Mouse (Mus musculus): ENCODE data around the gene Zim1. TPM values are rescaled to one million over a fixed set of nuclear protein-coding genes. Genes with fewer than 3 reads are reported as not detected.

Gene Zim1
- 4.3 and 10.4 TPM in 2 replicates for polyA plus RNA-seq (2014; fragmentation: Nextera tagmentation; extraction: Ambion mirVana)

- ATAC-seq (ENCODE audit: low FRiP score, low TSS enrichment), result peak; percentile 99
- 11% methylated on average over 32 of the region's 32 CpGs for WGBS
- H3K4me2 ChIP-seq (ENCODE audit: low read length), result peak within 1 kb of the TSS; percentile 67
- no peaks in the 10 kb centered on the region for H3K4me1 ChIP-seq (ENCODE audit: control insufficient read depth, insufficient read depth, low read length)
- peak; percentile 96 for DNase-seq
- H3K9me3 ChIP-seq (ENCODE audit: control insufficient read depth, low read length), result no peaks in the 10 kb centered on the region
- no peak within 1 kb of the TSS for H3K27ac ChIP-seq (replicated peaks; ENCODE audit: low read depth, low read length)
- H3K36me3 ChIP-seq (ENCODE audit: control insufficient read depth, insufficient read depth, low read length), result no peaks in the 10 kb centered on the region
- peak within 1 kb of the TSS; percentile 42 for H3K4me3 ChIP-seq (replicated peaks; ENCODE audit: low read depth, low read length)
- peak within 1 kb of the TSS; percentile 14; the same call in 1 of the 2 replicates for H3K9ac ChIP-seq (replicated peaks; ENCODE audit: low read length)
- no peaks in the 10 kb centered on the region for H3K27me3 ChIP-seq (ENCODE audit: control insufficient read depth, insufficient read depth, low read length)
Measured at GRCm38 (mm10) chr7:6696241-6697045, at the start of gene Zim1. Gene Zim1, minus strand, starts transcription at chr7:6696450.

GRCm38 (mm10) chr7:6744281-6744904 is 48.1 kb upstream of the Zim1 start:
- no peaks in the 10 kb centered on the region for H3K9me3 ChIP-seq (ENCODE audit: control insufficient read depth, low read length)

GRCm38 (mm10) chr7:6736060-6736459 is 39.8 kb upstream of the Zim1 start:
- Histone ChIP-seq H3K36me3 (ENCODE audit: control insufficient read depth, insufficient read depth, low read length) (no peaks in the 10 kb centered on the region), H3K27ac (replicated peaks; ENCODE audit: low read depth, low read length) (no peak overlapping the region), H3K27me3 (ENCODE audit: control insufficient read depth, insufficient read depth, low read length) (no peaks in the 10 kb centered on the region), H3K4me2 (ENCODE audit: low read length) (peak overlapping the region; percentile 34; the same call in 1 of the 2 replicates), H3K4me1 (ENCODE audit: control insufficient read depth, insufficient read depth, low read length) (no peaks in the 10 kb centered on the region), H3K4me3 (replicated peaks; ENCODE audit: low read depth, low read length) (no peak overlapping the region), H3K9me3 (ENCODE audit: control insufficient read depth, low read length) (no peaks in the 10 kb centered on the region), H3K9ac (replicated peaks; ENCODE audit: low read length) (no peak overlapping the region)
- 67% methylated on average over 1 of the region's 1 CpGs for WGBS
- DNase-seq (no peak), ATAC-seq (ENCODE audit: low FRiP score, low TSS enrichment) (no peak)

More at GRCm38 (mm10) chr7:6744281-6744904, 48.1 kb upstream of the Zim1 start:
- Histone ChIP-seq H3K4me3 (replicated peaks; ENCODE audit: low read depth, low read length) (no peak overlapping the region), H3K4me1 (ENCODE audit: control insufficient read depth, insufficient read depth, low read length) (peaks cover 4% of the 10 kb centered on the region; the same call in 1 of the 2 replicates), H3K9ac (replicated peaks; ENCODE audit: low read length) (no peak overlapping the region), H3K27ac (replicated peaks; ENCODE audit: low read depth, low read length) (no peak overlapping the region), H3K36me3 (ENCODE audit: control insufficient read depth, insufficient read depth, low read length) (no peaks in the 10 kb centered on the region), H3K4me2 (ENCODE audit: low read length) (no peak overlapping the region), H3K27me3 (ENCODE audit: control insufficient read depth, insufficient read depth, low read length) (no peaks in the 10 kb centered on the region)
- WGBS, result 85% methylated on average over 10 of the region's 10 CpGs
- DNase-seq, result no peak
- ATAC-seq (ENCODE audit: low FRiP score, low TSS enrichment), result no peak

GRCm38 (mm10) chr7:6731930-6732329 is 35.7 kb upstream of the Zim1 start:
- DNase-seq, result peak; percentile 34
- WGBS, result 55% methylated on average over 4 of the region's 4 CpGs
- H3K27me3 ChIP-seq (ENCODE audit: control insufficient read depth, insufficient read depth, low read length), result no peaks in the 10 kb centered on the region

GRCm38 (mm10) chr7:6731373-6731772 is 35.1 kb upstream of the Zim1 start:
- H3K4me3 ChIP-seq (replicated peaks; ENCODE audit: low read depth, low read length), result peak overlapping the region; percentile 56
- 0 out of 2 replicates have a peak overlapping the region, but pooled peaks have one; percentile 43 for H3K27ac ChIP-seq (replicated peaks; ENCODE audit: low read depth, low read length)
- ATAC-seq (ENCODE audit: low FRiP score, low TSS enrichment) (no peak), DNase-seq (no peak)
- no peaks in the 10 kb centered on the region for H3K27me3 ChIP-seq (ENCODE audit: control insufficient read depth, insufficient read depth, low read length)
- WGBS, result 47% methylated on average over 3 of the region's 3 CpGs
- peak overlapping the region; percentile 56 for H3K4me2 ChIP-seq (ENCODE audit: low read length)
- no peaks in the 10 kb centered on the region for H3K36me3 ChIP-seq (ENCODE audit: control insufficient read depth, insufficient read depth, low read length)
- H3K9ac ChIP-seq (replicated peaks; ENCODE audit: low read length), result peak overlapping the region; percentile 53
- H3K9me3 ChIP-seq (ENCODE audit: control insufficient read depth, low read length), result peaks cover 30% of the 10 kb centered on the region
- no peaks in the 10 kb centered on the region for H3K4me1 ChIP-seq (ENCODE audit: control insufficient read depth, insufficient read depth, low read length)

More at GRCm38 (mm10) chr7:6731930-6732329, 35.7 kb upstream of the Zim1 start:
- peak overlapping the region; percentile 43 for H3K27ac ChIP-seq (replicated peaks; ENCODE audit: low read depth, low read length)
- no peaks in the 10 kb centered on the region for H3K36me3 ChIP-seq (ENCODE audit: control insufficient read depth, insufficient read depth, low read length)
- peak overlapping the region; percentile 56 for H3K4me2 ChIP-seq (ENCODE audit: low read length)
- peak overlapping the region; percentile 56 for H3K4me3 ChIP-seq (replicated peaks; ENCODE audit: low read depth, low read length)
- ATAC-seq (ENCODE audit: low FRiP score, low TSS enrichment), result no peak
- H3K9ac ChIP-seq (replicated peaks; ENCODE audit: low read length), result peak overlapping the region; percentile 53
- H3K9me3 ChIP-seq (ENCODE audit: control insufficient read depth, low read length), result peaks cover 30% of the 10 kb centered on the region
- H3K4me1 ChIP-seq (ENCODE audit: control insufficient read depth, insufficient read depth, low read length), result no peaks in the 10 kb centered on the region

GRCm38 (mm10) chr7:6730801-6731200 is 34.6 kb upstream of the Zim1 start:
- H3K4me3 ChIP-seq (replicated peaks; ENCODE audit: low read depth, low read length), result peak overlapping the region; percentile 56
- 50% methylated on average over 15 of the region's 15 CpGs for WGBS
- H3K4me2 ChIP-seq (ENCODE audit: low read length), result peak overlapping the region; percentile 56
- H3K4me1 ChIP-seq (ENCODE audit: control insufficient read depth, insufficient read depth, low read length), result no peaks in the 10 kb centered on the region
- peaks cover 30% of the 10 kb centered on the region for H3K9me3 ChIP-seq (ENCODE audit: control insufficient read depth, low read length)
- no peaks in the 10 kb centered on the region for H3K27me3 ChIP-seq (ENCODE audit: control insufficient read depth, insufficient read depth, low read length)
- peak overlapping the region; percentile 53 for H3K9ac ChIP-seq (replicated peaks; ENCODE audit: low read length)
- DNase-seq, result peak; percentile 67
- peak overlapping the region; percentile 60 for H3K27ac ChIP-seq (replicated peaks; ENCODE audit: low read depth, low read length)
- H3K36me3 ChIP-seq (ENCODE audit: control insufficient read depth, insufficient read depth, low read length), result no peaks in the 10 kb centered on the region
- no peak for ATAC-seq (ENCODE audit: low FRiP score, low TSS enrichment)

- H3K4me3 ChIP-seq (replicated peaks; ENCODE audit: low read depth, low read length), result peak within 1 kb of the TSS; percentile 56
- H3K9me3 ChIP-seq (ENCODE audit: control insufficient read depth, low read length), result peaks cover 30% of the 10 kb centered on the region
- peak within 1 kb of the TSS; percentile 56 for H3K4me2 ChIP-seq (ENCODE audit: low read length)
- H3K4me1 ChIP-seq (ENCODE audit: control insufficient read depth, insufficient read depth, low read length), result no peaks in the 10 kb centered on the region
- peak within 1 kb of the TSS; percentile 64 for H3K9ac ChIP-seq (replicated peaks; ENCODE audit: low read length)
- peak within 1 kb of the TSS; percentile 87 for H3K27ac ChIP-seq (replicated peaks; ENCODE audit: low read depth, low read length)
- DNase-seq (peak; percentile 94), ATAC-seq (ENCODE audit: low FRiP score, low TSS enrichment) (peak; percentile 46)
- H3K27me3 ChIP-seq (ENCODE audit: control insufficient read depth, insufficient read depth, low read length), result no peaks in the 10 kb centered on the region
- H3K36me3 ChIP-seq (ENCODE audit: control insufficient read depth, insufficient read depth, low read length), result peaks cover 4% of the 10 kb centered on the region; the same call in 1 of the 2 replicates
- WGBS, result 56% methylated on average over 24 of the region's 24 CpGs
Measured at GRCm38 (mm10) chr7:6730241-6730640, 34.0 kb upstream of the Zim1 start, which contains the start of the genes Peg3 and Usp29. Gene Peg3, minus strand, starts transcription at chr7:6730431. Gene Usp29, plus strand, starts transcription at chr7:6730578.

GRCm38 (mm10) chr7:6729061-6729817 is 33.0 kb upstream of the Zim1 start:
- DNase-seq, result peak; percentile 95
- Histone ChIP-seq H3K4me2 (ENCODE audit: low read length) (peak overlapping the region; percentile 56), H3K36me3 (ENCODE audit: control insufficient read depth, insufficient read depth, low read length) (peaks cover 8% of the 10 kb centered on the region; the same call in 1 of the 2 replicates), H3K27me3 (ENCODE audit: control insufficient read depth, insufficient read depth, low read length) (no peaks in the 10 kb centered on the region), H3K9me3 (ENCODE audit: control insufficient read depth, low read length) (peaks cover 30% of the 10 kb centered on the region), H3K27ac (replicated peaks; ENCODE audit: low read depth, low read length) (peak overlapping the region; percentile 87), H3K4me3 (replicated peaks; ENCODE audit: low read depth, low read length) (peak overlapping the region; percentile 56), H3K9ac (replicated peaks; ENCODE audit: low read length) (peak overlapping the region; percentile 64), H3K4me1 (ENCODE audit: control insufficient read depth, insufficient read depth, low read length) (no peaks in the 10 kb centered on the region)
- 50% methylated on average over 37 of the region's 37 CpGs for WGBS
- ATAC-seq (ENCODE audit: low FRiP score, low TSS enrichment), result peak; percentile 61
